Mouse (Mus musculus) heart, postnatal 14 days (tissue): ENCODE measurements around the gene Akap2. TPM values are rescaled to one million over a fixed set of nuclear protein-coding genes. Genes with fewer than 3 reads are reported as not detected.

Experiments used
- DNase-seq, 2 experiments: peaks; one replicate each; pipeline ENCODE4 v3.0.0; 2021 to 2022
- intact Hi-C: fragments of 180-260 bp; cut with DNase I; formaldehyde crosslinking; loops from one replicate; pipeline ENCODE4 v1.15.1; 2025
- total RNA-seq, 2 experiments: library from RNA; stranded (reverse); gene quantifications; 2 replicates each; pipeline ENCODE4 v1.2.3; 2021

Akap2 gene
- total RNA-seq, 2 experiments from 2014 or later = 110 to 116 TPM

DNA sequence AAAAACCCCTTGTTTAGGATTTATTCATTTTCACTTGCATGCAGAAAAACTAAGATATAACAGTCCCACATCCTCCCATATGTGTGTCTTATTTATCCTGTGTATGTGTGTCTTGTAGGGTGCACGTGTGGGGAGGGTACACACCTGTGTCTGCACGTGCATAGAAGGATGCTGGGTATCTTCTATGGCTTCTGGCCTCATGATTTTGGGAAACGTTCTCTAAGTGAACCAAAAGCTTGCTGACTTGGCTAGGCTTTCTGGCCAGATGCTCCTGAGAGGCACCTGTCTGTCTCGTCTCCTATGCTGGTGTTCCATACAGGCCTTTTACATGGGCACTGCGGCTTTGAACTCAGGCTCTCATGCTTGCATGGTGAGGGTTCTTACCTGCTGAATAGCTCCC, 105.2 kb downstream of the Akap2 start:
- intact Hi-C loops = no loop called here
- no peak for DNase-seq

GRCm38 (mm10) chr4:57824626-57825240, 107.3 kb downstream of the Akap2 start:
- DNase-seq = no peak
- intact Hi-C loops = no loop called here

DNA sequence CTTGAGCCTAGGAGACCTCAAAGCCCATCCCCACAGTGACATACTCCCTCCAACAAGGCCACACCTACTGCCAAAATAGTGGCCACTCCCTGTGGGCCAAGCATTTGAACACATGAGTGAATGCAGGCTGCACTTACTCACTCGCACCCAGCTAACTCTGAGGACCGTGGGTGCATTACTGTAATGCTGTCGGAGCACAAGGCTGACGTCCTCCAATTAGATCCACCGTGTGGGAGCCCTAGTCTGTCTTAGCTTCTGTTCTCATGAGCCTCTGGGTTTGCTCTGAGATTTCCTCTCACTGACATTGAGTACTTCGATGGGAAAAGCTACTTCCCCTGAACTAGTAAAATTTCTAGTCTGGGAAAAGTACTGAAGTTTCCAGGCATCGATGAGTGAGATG, 108.8 kb downstream of the Akap2 start:
- DNase-seq = no peak
- intact Hi-C loops = no loop called here

- intact Hi-C loops = no loop called here
Observed at GRCm38 (mm10) chr4:57829131-57829530, 111.7 kb downstream of the Akap2 start.

DNA sequence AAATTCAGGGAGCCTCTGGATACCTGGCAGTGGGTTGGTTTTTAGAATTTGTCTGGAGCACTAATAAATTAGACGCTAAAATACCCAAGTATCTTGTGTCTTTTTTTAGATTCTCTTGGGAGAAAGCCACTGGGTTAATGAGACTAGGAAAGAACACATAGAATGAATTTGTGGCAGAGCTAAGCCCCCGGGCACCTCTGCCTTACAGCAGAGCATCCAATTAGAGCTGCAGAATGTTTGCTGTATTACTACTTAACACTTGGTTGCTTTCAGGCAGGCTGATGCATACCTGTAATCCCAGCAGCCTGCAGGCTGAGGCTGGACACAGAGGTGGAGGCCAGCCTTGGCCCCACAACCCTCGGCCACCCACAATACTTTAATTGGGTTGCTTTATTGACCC, 112.3 kb downstream of the Akap2 start:
- intact Hi-C loops = no loop called here
- no peak for DNase-seq

More at GRCm38 (mm10) chr4:57829131-57829530, 111.7 kb downstream of the Akap2 start:
- no peak for DNase-seq

- no peak for DNase-seq
Observed at GRCm38 (mm10) chr4:57832318-57832717, 114.9 kb downstream of the Akap2 start.

GRCm38 (mm10) chr4:57833060-57833459, 115.6 kb downstream of the Akap2 start:
- intact Hi-C loops = no loop called here

More at GRCm38 (mm10) chr4:57832318-57832717, 114.9 kb downstream of the Akap2 start:
- intact Hi-C loops = no loop called here

DNA sequence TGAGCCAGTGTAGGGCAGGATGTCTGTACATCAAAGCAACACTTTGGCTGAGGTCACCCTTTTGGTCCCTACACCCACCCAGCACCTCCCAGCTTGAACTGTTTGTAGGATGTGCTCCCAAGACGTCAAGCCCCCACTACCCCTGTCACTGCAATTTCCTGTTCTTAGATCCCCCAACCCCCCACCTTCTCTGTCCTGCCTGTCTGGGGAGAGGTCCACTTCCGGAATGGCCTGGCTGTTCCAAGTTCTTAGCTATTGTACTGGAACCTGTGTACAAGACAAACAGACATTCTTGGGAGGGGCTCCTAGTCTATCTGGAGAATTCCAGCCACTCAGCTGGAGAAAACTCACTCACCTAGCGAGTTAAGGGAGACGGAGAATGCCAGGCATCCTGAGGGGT, 116.7 kb downstream of the Akap2 start:
- peak in 1 of 2 experiments; percentile 46 for DNase-seq
- intact Hi-C loops = no loop called here

More at GRCm38 (mm10) chr4:57833060-57833459, 115.6 kb downstream of the Akap2 start:
- DNase-seq = no peak

- no peak for DNase-seq
- intact Hi-C loops = no loop called here
Observed at GRCm38 (mm10) chr4:57837089-57837488, 119.6 kb downstream of the Akap2 start.

DNA sequence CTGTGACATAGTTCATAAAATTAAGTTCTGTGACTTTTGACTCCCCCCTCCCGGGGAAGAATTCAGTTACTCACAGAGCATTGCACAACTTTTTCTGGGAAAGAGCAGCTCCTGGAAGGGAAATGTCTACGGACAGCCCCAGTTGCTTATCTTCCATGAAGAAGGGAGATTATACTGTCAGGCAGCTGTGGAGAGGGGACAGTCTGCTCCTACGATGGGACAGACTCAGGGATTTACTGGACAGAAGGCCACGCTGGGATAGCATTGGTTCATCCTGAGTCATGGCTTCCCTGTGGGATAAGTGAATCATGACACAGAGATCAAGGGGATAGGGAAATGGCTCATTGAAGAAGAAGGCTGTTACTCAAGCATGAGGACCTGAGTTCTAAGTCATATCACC, 121.9 kb downstream of the Akap2 start:
- no peak for DNase-seq
- intact Hi-C loops = no loop called here

DNA sequence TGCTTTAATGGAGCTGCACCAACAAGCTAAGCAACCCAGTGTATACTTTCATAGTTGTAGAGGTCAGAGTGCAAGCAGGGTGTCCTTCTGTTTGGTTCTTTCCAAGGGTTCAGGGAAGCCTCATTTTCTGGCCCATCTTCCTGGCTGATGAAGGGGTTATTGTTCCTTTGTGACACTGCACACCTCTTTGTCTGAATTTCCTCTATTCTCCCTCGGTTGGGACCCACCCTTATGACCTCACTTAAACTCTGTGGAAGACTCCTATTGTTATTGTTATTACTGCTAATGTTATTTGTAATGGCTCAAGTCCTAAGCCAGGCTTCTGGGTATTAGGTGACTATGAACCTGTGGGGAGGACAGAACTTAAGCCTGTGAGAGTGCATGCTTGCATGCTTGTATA, 124.5 kb downstream of the Akap2 start:
- no peak for DNase-seq
- intact Hi-C loops = no loop called here

DNA sequence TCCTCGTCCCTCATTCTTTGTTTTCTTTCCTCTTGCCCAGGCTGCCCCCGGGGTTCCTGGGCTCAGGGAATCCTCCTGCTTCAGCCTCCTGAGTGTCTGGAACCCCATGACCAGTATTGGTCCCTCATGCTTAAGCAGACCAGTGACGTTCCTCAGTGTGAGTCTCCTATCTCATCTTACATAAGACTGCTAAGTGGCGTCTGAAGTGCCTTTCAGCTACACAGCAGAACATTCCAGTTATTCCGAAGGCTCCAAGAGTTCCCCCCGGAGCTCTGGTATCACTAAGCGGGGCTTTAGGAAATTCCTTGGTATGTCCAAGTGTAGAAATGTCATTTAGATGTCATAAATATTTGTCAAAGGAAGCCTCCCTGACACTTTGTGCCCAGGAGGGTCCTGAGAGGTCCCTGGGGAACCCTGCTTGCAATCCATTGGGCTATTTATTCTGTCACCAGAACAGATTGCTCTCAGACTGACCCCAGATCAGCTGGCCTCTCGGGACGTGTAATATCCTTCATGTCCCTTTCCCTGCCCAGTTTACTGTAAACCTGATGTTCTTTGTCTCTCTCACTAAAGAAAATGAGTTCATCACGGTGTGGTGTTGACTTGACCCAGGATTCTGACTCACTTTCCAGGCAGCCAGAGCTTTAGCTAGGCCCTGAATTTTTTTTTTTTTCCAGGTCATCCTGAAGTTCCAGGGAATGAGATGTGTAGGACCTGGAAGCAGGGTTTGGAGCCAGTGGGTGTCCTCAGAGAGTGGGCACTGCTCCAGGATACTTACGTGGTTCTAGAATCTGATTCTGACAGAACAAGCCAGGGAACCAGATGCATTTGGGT, 125.2 kb downstream of the Akap2 start:
- intact Hi-C loops = no loop called here
- no peak for DNase-seq

DNA sequence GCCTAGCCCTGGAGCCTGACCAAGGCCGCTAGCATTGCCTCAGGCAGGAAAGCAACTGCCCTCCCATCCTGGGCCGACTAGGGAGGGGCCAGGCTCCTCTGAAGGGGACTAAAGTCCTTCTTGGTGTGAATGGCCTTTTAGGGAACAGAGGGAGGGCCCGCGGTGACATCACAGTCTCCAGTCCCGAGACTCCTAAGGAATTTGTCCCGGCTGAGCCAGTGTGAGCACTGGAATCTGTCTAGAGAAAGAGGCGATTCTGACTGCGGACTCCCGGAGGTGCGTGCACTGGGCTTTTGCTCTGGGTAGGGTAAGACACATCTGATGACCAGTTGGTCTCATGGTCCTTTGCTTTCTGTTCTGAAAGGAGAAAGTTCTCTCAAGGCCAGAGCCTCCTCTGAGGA, 127.6 kb downstream of the Akap2 start:
- intact Hi-C loops = loop anchor here (5.0 kb wide), 1 partner anchor 37 kb away; no protein-coding TSS in a partner anchor
- DNase-seq = peak; percentile 87 to 89

DNA sequence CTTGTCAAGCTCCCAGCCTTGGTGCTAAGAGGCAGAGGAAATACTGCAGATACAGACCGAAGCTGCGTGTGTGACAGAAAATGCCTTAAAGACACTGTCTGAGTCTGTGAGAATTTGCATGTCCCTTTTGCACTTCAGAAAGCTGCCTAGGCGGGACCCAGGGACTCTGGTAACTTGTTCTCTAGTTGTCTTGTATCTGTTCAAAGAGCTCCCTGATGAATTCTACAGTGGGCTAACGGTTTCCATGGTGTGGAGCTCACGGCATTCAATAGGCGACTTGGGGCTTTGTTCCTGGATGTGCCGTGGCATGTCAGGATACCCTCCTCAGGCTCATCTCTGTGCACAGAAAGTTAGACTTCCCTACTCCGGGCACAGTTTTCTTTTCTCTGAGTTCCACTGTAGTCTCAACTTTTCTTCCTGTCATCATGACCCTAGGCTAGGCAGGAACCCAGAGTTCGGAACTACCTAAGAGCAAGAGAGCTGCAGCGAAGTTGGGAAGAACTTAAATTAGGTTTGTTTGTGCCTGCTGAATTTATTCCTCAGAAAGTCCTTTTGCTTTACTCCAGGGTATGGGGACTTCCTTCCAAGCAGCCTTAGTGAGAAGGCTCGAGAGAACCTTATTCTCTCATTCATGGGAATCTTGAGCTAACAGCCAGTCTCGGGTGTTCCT, 128.2 kb downstream of the Akap2 start:
- intact Hi-C loops = loop anchor here (2.0 to 5.0 kb wide), 3 partner anchors 37 to 171 kb away; no protein-coding TSS in a partner anchor
- DNase-seq = no peak

- intact Hi-C loops = loop anchor here (2.0 to 5.0 kb wide), 3 partner anchors 36 to 172 kb away; no protein-coding TSS in a partner anchor
- no peak for DNase-seq
Observed at GRCm38 (mm10) chr4:57846381-57846990, 129.0 kb downstream of the Akap2 start.

- intact Hi-C loops = loop anchor here (2.0 to 5.0 kb wide), 3 partner anchors 35 to 172 kb away; no protein-coding TSS in a partner anchor
- DNase-seq = peak; percentile 62 to 67
Observed at GRCm38 (mm10) chr4:57846991-57847422, 129.6 kb downstream of the Akap2 start.

- DNase-seq = no peak
- intact Hi-C loops = loop anchor here (2.0 to 5.0 kb wide), 3 partner anchors 35 to 173 kb away; no protein-coding TSS in a partner anchor
Observed at GRCm38 (mm10) chr4:57847676-57848075, 130.2 kb downstream of the Akap2 start.

DNA sequence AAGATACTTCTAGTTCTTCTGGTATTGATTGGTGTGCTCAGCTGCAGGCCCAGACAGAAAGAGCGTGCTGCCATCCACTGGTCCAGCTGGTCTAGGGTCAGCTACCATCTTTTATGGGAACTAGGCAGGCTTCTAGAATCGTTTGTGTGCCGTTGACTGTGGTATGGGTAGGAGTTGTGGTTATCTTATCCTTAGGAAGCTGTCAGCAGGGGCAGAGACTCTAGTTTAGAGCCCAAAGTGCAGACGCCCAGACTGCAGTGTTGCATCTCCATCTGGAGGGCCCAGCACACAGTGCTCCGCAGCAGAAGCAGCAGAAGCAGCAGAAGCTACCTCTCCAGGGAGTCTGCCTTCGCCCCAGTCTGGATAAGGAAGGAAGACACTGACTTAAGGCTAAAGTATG, 132.0 kb downstream of the Akap2 start:
- no peak for DNase-seq
- intact Hi-C loops = loop anchor here (5.0 kb wide), 1 partner anchor 33 kb away; no protein-coding TSS in a partner anchor

DNA sequence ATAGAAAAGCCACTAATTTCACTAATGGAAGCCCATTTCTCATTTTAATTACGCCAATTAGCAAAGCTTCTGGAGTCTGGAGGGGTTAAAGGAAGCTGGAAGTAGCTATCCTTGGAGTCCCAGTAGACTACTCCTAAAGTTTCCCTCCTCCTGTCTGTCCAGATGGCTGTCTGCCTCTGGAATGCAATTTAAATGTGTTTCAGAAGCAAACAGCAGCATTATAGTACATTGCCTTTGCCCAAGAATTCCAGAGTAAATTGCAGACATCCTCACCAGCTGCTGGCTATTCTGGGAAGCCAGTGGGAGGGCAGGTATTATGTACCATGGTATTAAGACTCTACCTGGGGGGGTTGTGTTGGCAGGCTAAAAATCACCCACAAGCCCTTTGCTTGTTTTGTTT, 134.3 kb downstream of the Akap2 start:
- intact Hi-C loops = no loop called here
- no peak for DNase-seq

DNA sequence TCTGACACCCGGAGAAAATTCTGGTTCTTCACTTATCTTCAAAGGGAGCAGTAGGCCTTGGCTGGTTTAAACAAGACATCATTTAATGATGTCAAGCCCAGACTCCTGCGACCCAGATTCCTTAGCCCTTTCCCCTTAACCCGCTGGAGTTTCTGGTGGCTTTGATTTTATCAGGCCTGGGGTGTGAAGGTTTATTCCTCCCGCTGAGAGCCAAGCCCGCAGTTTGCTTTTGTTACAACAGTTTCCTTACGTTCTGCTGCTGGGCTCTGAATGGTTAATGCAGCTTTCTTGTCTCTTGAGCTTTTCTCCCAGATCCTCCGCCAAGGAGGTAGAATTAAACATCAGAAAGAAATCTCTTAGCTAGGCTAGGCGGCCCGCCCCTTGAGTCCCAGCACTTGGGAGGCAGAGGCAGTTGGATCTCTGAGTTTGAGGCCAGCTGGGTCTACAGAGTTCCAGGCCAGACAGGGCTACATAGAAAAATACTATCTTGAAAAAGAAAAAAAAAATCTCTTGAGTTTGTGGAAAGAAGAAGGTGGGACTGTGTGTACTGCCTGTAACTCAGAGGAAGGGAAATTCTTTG, 135.1 kb downstream of the Akap2 start:
- no peak for DNase-seq
- intact Hi-C loops = no loop called here
